In genomic region chr2:9401461-9401860, GRCm38 (mm10) we compare ENCODE assay signal across 32 mouse cellular contexts.
"Had no signal": no experiment of that assay in that cellular context is flagged by ENCODE, and none has a peak within 500 bp of the region (broad histone marks: within the 10 kb centered on the region; RNA-seq: fewer than 3 reads in every experiment).

No protein-coding gene starts in this region.

- ATAC-seq: liver, embryonic 12.5 days; liver, postnatal 0 days; lung, postnatal 0 days; midbrain, embryonic 13.5 days; midbrain, embryonic 15.5 days; midbrain, embryonic 16.5 days had no signal

- H3K9me3 ChIP-seq: limb, embryonic 10.5 days; limb, embryonic 12.5 days; limb, embryonic 13.5 days; limb, embryonic 15.5 days; liver, embryonic 12.5 days; liver, embryonic 13.5 days; liver, embryonic 15.5 days; lung, embryonic 15.5 days; megakaryocyte, embryonic 14.5 days; midbrain, embryonic 10.5 days; midbrain, embryonic 12.5 days; midbrain, embryonic 13.5 days; midbrain, embryonic 15.5 days; neural tube, embryonic 12.5 days had no signal

- H3K4me1 ChIP-seq: limb, embryonic 10.5 days; limb, embryonic 12.5 days; limb, embryonic 13.5 days; limb, embryonic 15.5 days; liver, embryonic 12.5 days; liver, embryonic 13.5 days; liver, embryonic 15.5 days; lung, embryonic 15.5 days; megakaryocyte, embryonic 14.5 days; midbrain, embryonic 10.5 days; midbrain, embryonic 12.5 days; midbrain, embryonic 13.5 days; midbrain, embryonic 15.5 days; neural tube, embryonic 12.5 days had no signal

- H3K4me3 ChIP-seq: limb, embryonic 10.5 days; limb, embryonic 12.5 days; limb, embryonic 13.5 days; limb, embryonic 15.5 days; liver, embryonic 12.5 days; liver, embryonic 13.5 days; liver, embryonic 15.5 days; lung, embryonic 15.5 days; megakaryocyte, embryonic 14.5 days; midbrain, embryonic 10.5 days; midbrain, embryonic 12.5 days; midbrain, embryonic 13.5 days; midbrain, embryonic 15.5 days; myocyte; neural tube, embryonic 12.5 days had no signal

- H3K27me3 ChIP-seq: limb, embryonic 12.5 days; limb, embryonic 13.5 days; limb, embryonic 15.5 days; liver, embryonic 12.5 days; liver, embryonic 13.5 days; liver, embryonic 15.5 days; lung, embryonic 15.5 days; megakaryocyte, embryonic 14.5 days; midbrain, embryonic 12.5 days; midbrain, embryonic 13.5 days; midbrain, embryonic 15.5 days; neural tube, embryonic 12.5 days had no signal

- DNase-seq: left cerebral cortex, postnatal 4 days; liver; liver, embryonic 13.5 days; liver, postnatal 0 days; lung, adult 18-20 months; lung, adult 2 months; lung, embryonic 14.5 days; lung, postnatal 10 days; lung, postnatal 14 days; lung, postnatal 36 days; lung, postnatal 4 days; midbrain, embryonic 14.5 days had no signal

- H3K36me3 ChIP-seq: limb, embryonic 10.5 days; limb, embryonic 12.5 days; limb, embryonic 13.5 days; limb, embryonic 15.5 days; liver, embryonic 12.5 days; liver, embryonic 13.5 days; liver, embryonic 15.5 days; lung, embryonic 15.5 days; midbrain, embryonic 10.5 days; midbrain, embryonic 12.5 days; midbrain, embryonic 13.5 days; midbrain, embryonic 15.5 days; neural tube, embryonic 12.5 days had no signal

- H3K27ac ChIP-seq: limb, embryonic 10.5 days; limb, embryonic 12.5 days; limb, embryonic 13.5 days; limb, embryonic 15.5 days; liver, embryonic 12.5 days; liver, embryonic 13.5 days; liver, embryonic 14.5 days; liver, embryonic 15.5 days; lung, embryonic 15.5 days; macrophage; midbrain, embryonic 10.5 days; midbrain, embryonic 12.5 days; midbrain, embryonic 13.5 days; midbrain, embryonic 15.5 days; neural tube, embryonic 12.5 days had no signal

- H3K9ac ChIP-seq: limb, embryonic 12.5 days; limb, embryonic 13.5 days; limb, embryonic 15.5 days; liver, embryonic 12.5 days; liver, embryonic 13.5 days; liver, embryonic 14.5 days; liver, embryonic 15.5 days; liver, postnatal 0 days; lung, embryonic 14.5 days; lung, embryonic 15.5 days; midbrain, embryonic 12.5 days; midbrain, embryonic 13.5 days; midbrain, embryonic 15.5 days; neural tube, embryonic 12.5 days had no signal

- H3K4me2 ChIP-seq: limb, embryonic 12.5 days; limb, embryonic 13.5 days; limb, embryonic 15.5 days; liver, embryonic 11.5 days; liver, embryonic 12.5 days; liver, embryonic 13.5 days; liver, embryonic 15.5 days; lung, embryonic 14.5 days; lung, embryonic 15.5 days; midbrain, embryonic 11.5 days; midbrain, embryonic 12.5 days; midbrain, embryonic 13.5 days; midbrain, embryonic 15.5 days; neural tube, embryonic 12.5 days had no signal
